23 mouse cellular contexts compared by ENCODE assay signal in genomic region chr5:117482013-117482412, GRCm38 (mm10).
A peak's percentile ranks its signal among the peaks of the same experiment; 100 is the strongest.
DNase-seq lines count a peak whose midpoint lies in the region; ATAC-seq and TF ChIP-seq lines count a peak whose summit lies in the region.
"Had no signal": no experiment of that assay in that cellular context is flagged by ENCODE, and none has a peak within 500 bp of the region (broad histone marks: within the 10 kb centered on the region; RNA-seq: fewer than 3 reads in every experiment).

No protein-coding gene starts in this region.

- no peaks in the 10 kb centered on the region for H3K9me3 ChIP-seq in forebrain, embryonic 10.5 days
- no peaks in the 10 kb centered on the region for H3K9me3 ChIP-seq in forebrain, embryonic 16.5 days (ENCODE audit: control insufficient read depth, low read length)
- peaks cover 2% of the 10 kb centered on the region for H3K9me3 ChIP-seq in E14TG2a.4 (ENCODE audit: low read length)
- H3K9me3 ChIP-seq: embryonic facial prominence, embryonic 12.5 days; forebrain, embryonic 12.5 days; heart, embryonic 15.5 days; hindbrain, embryonic 13.5 days had no signal

- ATAC-seq in forebrain, embryonic 16.5 days, result no peak
- no peak for ATAC-seq in megakaryocyte, adult 5-6 weeks (ENCODE audit: poor library complexity, severe bottlenecking)
- ATAC-seq: forebrain, postnatal 0 days; hindbrain, postnatal 0 days had no signal

- H3K27ac ChIP-seq in forebrain, embryonic 10.5 days, result 0 out of 2 replicates have a peak overlapping the region, but pooled peaks have one; percentile 8
- no peak overlapping the region for H3K27ac ChIP-seq in forebrain, embryonic 16.5 days (ENCODE audit: low read length)
- no peak overlapping the region for H3K27ac ChIP-seq in cerebellum, adult 2 months (ENCODE audit: insufficient read depth, low read length)
- H3K27ac ChIP-seq: embryonic facial prominence, embryonic 12.5 days; forebrain, embryonic 12.5 days; heart, adult 2 months; heart, embryonic 15.5 days; hindbrain, embryonic 13.5 days; hindbrain, postnatal 0 days had no signal

- H3K4me3 ChIP-seq in forebrain, embryonic 10.5 days, result no peak overlapping the region
- no peak overlapping the region for H3K4me3 ChIP-seq in forebrain, embryonic 16.5 days (replicated peaks; ENCODE audit: low read length)
- peak overlapping the region; percentile 61 for H3K4me3 ChIP-seq in E14TG2a.4 (replicated peaks; ENCODE audit: low read length)
- no peak overlapping the region for H3K4me3 ChIP-seq in cerebellum, adult 2 months (replicated peaks; ENCODE audit: insufficient read depth, low read depth, low read length)
- H3K4me3 ChIP-seq: embryonic facial prominence, embryonic 12.5 days; forebrain, embryonic 12.5 days; heart, adult 2 months; heart, embryonic 15.5 days; hindbrain, embryonic 13.5 days had no signal

- no peak for DNase-seq in forebrain, embryonic 10.5 days (ENCODE audit: extremely low spot score, low spot score)
- DNase-seq in CD4-positive helper T cell, adult 2 months (ENCODE audit: low read depth, low spot score), result peak; percentile 3
- DNase-seq in R1 (ENCODE audit: low read depth, low spot score), result peak; percentile 56
- DNase-seq in yolk sac, embryonic 10.5 days (ENCODE audit: low spot score), result no peak
- DNase-seq in cerebellum, adult 2 months, result no peak
- DNase-seq: adrenal gland, postnatal 14 days; B cell, adult 2 months; cerebellum, adult 11-12 months; cerebellum, postnatal 14 days; forebrain, postnatal 0 days; gastrocnemius, postnatal 14 days; heart, adult 2 months; heart, postnatal 14 days had no signal

- WGBS in forebrain, embryonic 10.5 days, result 90% methylated on average over 11 of the region's 11 CpGs
- WGBS in forebrain, embryonic 16.5 days, result 82% methylated on average over 11 of the region's 11 CpGs
- 89% methylated on average over 11 of the region's 11 CpGs for WGBS in cerebellum, adult 2 months

- TF ChIP-seq CTCF in E14TG2a.4 (conservative IDR thresholded peaks at IDR 0.05; ENCODE audit: low read length), result no peak
- TF ChIP-seq CTCF in cerebellum, adult 2 months (IDR thresholded peaks at IDR 0.05; ENCODE audit: borderline replicate concordance, insufficient read depth, low read depth, low read length), result no peak

- no peaks in the 10 kb centered on the region for H3K27me3 ChIP-seq in forebrain, embryonic 10.5 days (ENCODE audit: poor library complexity, severe bottlenecking)
- no peaks in the 10 kb centered on the region for H3K27me3 ChIP-seq in forebrain, embryonic 16.5 days (replicated peaks; ENCODE audit: control insufficient read depth, insufficient read depth, low read length)
- peaks cover 12% of the 10 kb centered on the region; the same call in 1 of the 2 replicates for H3K27me3 ChIP-seq in E14TG2a.4 (ENCODE audit: insufficient read depth, low read length)
- H3K27me3 ChIP-seq in cerebellum, adult 2 months (ENCODE audit: control insufficient read depth, insufficient read depth, low read length), result no peaks in the 10 kb centered on the region
- H3K27me3 ChIP-seq: embryonic facial prominence, embryonic 12.5 days; forebrain, embryonic 12.5 days; heart, embryonic 15.5 days; hindbrain, embryonic 13.5 days had no signal

- no peaks in the 10 kb centered on the region for H3K36me3 ChIP-seq in forebrain, embryonic 10.5 days (replicated peaks)
- H3K36me3 ChIP-seq in forebrain, embryonic 16.5 days (ENCODE audit: control insufficient read depth, insufficient read depth), result no peaks in the 10 kb centered on the region
- no peaks in the 10 kb centered on the region for H3K36me3 ChIP-seq in E14TG2a.4 (ENCODE audit: insufficient read depth, low read length)
- H3K36me3 ChIP-seq: embryonic facial prominence, embryonic 12.5 days; forebrain, embryonic 12.5 days; G1E; heart, embryonic 15.5 days; hindbrain, embryonic 13.5 days had no signal

- no peak overlapping the region for H3K4me2 ChIP-seq in forebrain, embryonic 16.5 days (ENCODE audit: low read length)
- H3K4me2 ChIP-seq: embryonic facial prominence, embryonic 12.5 days; forebrain, embryonic 12.5 days; heart, embryonic 11.5 days; heart, embryonic 15.5 days; hindbrain, embryonic 13.5 days had no signal

- peaks cover 16% of the 10 kb centered on the region for H3K4me1 ChIP-seq in forebrain, embryonic 10.5 days
- H3K4me1 ChIP-seq in forebrain, embryonic 16.5 days (replicated peaks; ENCODE audit: control insufficient read depth, insufficient read depth, low read length), result no peaks in the 10 kb centered on the region
- H3K4me1 ChIP-seq in E14TG2a.4 (replicated peaks; ENCODE audit: low read depth, low read length), result peaks cover 25% of the 10 kb centered on the region
- H3K4me1 ChIP-seq in cerebellum, adult 2 months (ENCODE audit: control insufficient read depth, insufficient read depth, low read length), result no peaks in the 10 kb centered on the region
- H3K4me1 ChIP-seq: embryonic facial prominence, embryonic 12.5 days; forebrain, embryonic 12.5 days; heart, embryonic 15.5 days; hindbrain, embryonic 13.5 days had no signal

- no peak overlapping the region for H3K9ac ChIP-seq in forebrain, embryonic 16.5 days (replicated peaks; ENCODE audit: low read depth, low read length)
- H3K9ac ChIP-seq: embryonic facial prominence, embryonic 12.5 days; forebrain, embryonic 12.5 days; forebrain, postnatal 0 days; heart, embryonic 15.5 days; hindbrain, embryonic 13.5 days had no signal

- no peak for TF ChIP-seq POLR2A in cerebellum, adult 2 months (IDR thresholded peaks at IDR 0.05; ENCODE audit: borderline replicate concordance, insufficient read depth, low read length)

Comparison
In these comparisons a context has a peak if more than half of its experiments do, and no peak if none do; other contexts are left out.
1. DNase-seq: peak in CD4-positive helper T cell, adult 2 months (single experiment) and R1 (single experiment); none in forebrain, embryonic 10.5 days (single experiment), yolk sac, embryonic 10.5 days (single experiment) and cerebellum, adult 2 months (0 of 2).